Mouse (Mus musculus): Measurements from ENCODE around the gene Hist1h3d. TPM values are rescaled to one million over a fixed set of nuclear protein-coding genes. Genes with fewer than 3 reads are reported as not detected.
A peak's percentile ranks its signal among the peaks of the same experiment; 100 is the strongest.

Gene Hist1h3d
- total and polyA plus RNA-seq, 3 experiments: 0.94 to 182 (median 13.5) TPM

- Histone ChIP-seq H3K4me1 (ENCODE audit: control insufficient read depth in 1 of 2, insufficient read depth in 2 of 2) (peaks cover 3 to 47% of the 10 kb centered on the region in 2 experiments), H3K36me3 (replicated peaks in 1 of 2; ENCODE audit: control insufficient read depth in 1 of 2, insufficient read depth in 1 of 2, low read length in 1 of 2) (no peaks in the 10 kb centered on the region), H3K9ac (ENCODE audit: insufficient read depth, low read depth) (peak overlapping the region; percentile 94), H3K79me2 (replicated peaks; ENCODE audit: control insufficient read depth, extremely low read depth, insufficient read depth, poor library complexity, severe bottlenecking) (no peaks in the 10 kb centered on the region), H3K4me3 (replicated peaks in 1 of 3; ENCODE audit: low read depth in 2 of 3, low read length in 2 of 3, poor library complexity in 1 of 3) (peak overlapping the region; percentile 0 to 33 (median 32)), H3K9me3 (replicated peaks; ENCODE audit: low read length) (no peaks in the 10 kb centered on the region), H3K27ac (ENCODE audit: insufficient read depth, low read depth) (peak overlapping the region; percentile 74), H3K4me2 (ENCODE audit: insufficient read depth, low read depth, poor library complexity, severe bottlenecking) (peak overlapping the region; percentile 97), H3K27me3 (replicated peaks) (no peaks in the 10 kb centered on the region)
- TF ChIP-seq MAX (IDR thresholded peaks at IDR 0.05; ENCODE audit: low read length) (no peak), TBP (conservative IDR thresholded peaks at IDR 0.05; ENCODE audit: low read depth, low read length) (0 out of 2 replicates have a peak, but pooled peaks have one; percentile 16), CHD1 (IDR thresholded peaks at IDR 0.05; ENCODE audit: low read depth, low read length) (no peak), MEF2A (IDR thresholded peaks at IDR 0.05; ENCODE audit: borderline replicate concordance, low read depth, low read length) (no peak), BHLHE40 (IDR thresholded peaks at IDR 0.05; ENCODE audit: low read depth, low read length) (no peak), JUN (IDR thresholded peaks at IDR 0.05; ENCODE audit: insufficient read depth, low read depth, low read length) (no peak), ZNF384 (IDR thresholded peaks at IDR 0.05; ENCODE audit: low read depth, low read length) (peak; percentile 92), MXI1 (IDR thresholded peaks at IDR 0.05; ENCODE audit: low read depth, low read length) (no peak), USF1 (IDR thresholded peaks at IDR 0.05; ENCODE audit: low read depth, low read length) (no peak), ZMIZ1 (IDR thresholded peaks at IDR 0.05; ENCODE audit: low read depth, low read length) (no peak), GABPA (IDR thresholded peaks at IDR 0.05; ENCODE audit: insufficient replicate concordance, low read depth, low read length) (no peak), PAX5 (IDR thresholded peaks at IDR 0.05; ENCODE audit: low read length) (no peak), E2F4 (IDR thresholded peaks at IDR 0.05; ENCODE audit: insufficient replicate concordance, low read depth, low read length) (peak; percentile 93; the same call in 1 of the 2 replicates), CHD2 (IDR thresholded peaks at IDR 0.05; ENCODE audit: low read length) (no peak)
- DNase-seq (ENCODE audit: extremely low read depth): no peak
- dilution Hi-C loops (cut with MboI; ENCODE audit: extremely low pct_ligation_motif_present, extremely low pct_unique_long_range_greater_than_20kb, low sequenced_read_pairs): no loop called here
- in situ Hi-C loops (cut with MboI; ENCODE audit: low pct_ligation_motif_present, low pct_unique_long_range_greater_than_20kb, low sequenced_read_pairs): no loop called here
Observed at GRCm38 (mm10) chr13:23586099-23586939, 10.8 kb downstream of the Hist1h3d start.

- Histone ChIP-seq H3K4me1 (ENCODE audit: control insufficient read depth in 1 of 2, insufficient read depth in 2 of 2) (peaks cover 3 to 51% of the 10 kb centered on the region in 2 experiments), H3K9ac (ENCODE audit: insufficient read depth, low read depth) (peak overlapping the region; percentile 94), H3K36me3 (replicated peaks in 1 of 2; ENCODE audit: control insufficient read depth in 1 of 2, insufficient read depth in 1 of 2, low read length in 1 of 2) (no peaks in the 10 kb centered on the region), H3K9me3 (replicated peaks; ENCODE audit: low read length) (no peaks in the 10 kb centered on the region), H3K4me3 (replicated peaks in 1 of 3; ENCODE audit: low read depth in 2 of 3, low read length in 2 of 3, poor library complexity in 1 of 3) (no peak overlapping the region), H3K4me2 (ENCODE audit: insufficient read depth, low read depth, poor library complexity, severe bottlenecking) (peak overlapping the region; percentile 97), H3K27ac (ENCODE audit: insufficient read depth, low read depth) (peak overlapping the region; percentile 74; the same call in 1 of the 2 replicates), H3K27me3 (replicated peaks) (no peaks in the 10 kb centered on the region), H3K79me2 (replicated peaks; ENCODE audit: control insufficient read depth, extremely low read depth, insufficient read depth, poor library complexity, severe bottlenecking) (no peaks in the 10 kb centered on the region)
- dilution Hi-C loops (cut with MboI; ENCODE audit: extremely low pct_ligation_motif_present, extremely low pct_unique_long_range_greater_than_20kb, low sequenced_read_pairs) (no loop called here), in situ Hi-C loops (cut with MboI; ENCODE audit: low pct_ligation_motif_present, low pct_unique_long_range_greater_than_20kb, low sequenced_read_pairs) (no loop called here)
- no peak for TF ChIP-seq MYC (IDR thresholded peaks at IDR 0.05; ENCODE audit: low read depth, low read length)
- peak; percentile 81 for TF ChIP-seq CHD2 (IDR thresholded peaks at IDR 0.05; ENCODE audit: low read length)
- DNase-seq (ENCODE audit: extremely low read depth): peak; percentile 42
Observed at GRCm38 (mm10) chr13:23586940-23587225, 11.3 kb downstream of the Hist1h3d start.

Measured in CH12.LX (cell line).